Mouse (Mus musculus): ENCODE measurements around the gene Olfr810.

The Olfr810 gene

DNA sequence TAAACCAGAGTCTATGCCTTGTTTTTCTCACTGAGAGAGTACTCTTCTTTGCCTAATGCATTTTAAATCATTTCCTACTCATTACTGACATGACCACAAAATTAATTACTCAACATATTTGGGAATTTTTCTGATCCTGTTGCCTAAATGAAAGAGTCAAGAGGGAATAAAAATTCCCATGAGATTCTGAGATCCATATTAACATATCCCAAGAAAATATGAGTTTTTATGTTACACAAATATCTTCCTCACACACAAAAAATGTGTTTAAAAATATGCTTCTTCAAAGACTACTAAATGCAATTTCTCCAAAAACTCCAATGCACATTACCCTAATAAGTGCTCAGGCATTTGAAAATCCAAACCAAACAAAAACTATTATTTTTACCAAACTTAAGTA, at the start of gene Olfr810:
Gene Olfr810, minus strand, starts transcription at position 101 of the 400 bp plus-strand sequence.
- no peak for ATAC-seq (ENCODE audit: insufficient number of reproducible peaks, low FRiP score, low TSS enrichment)

DNA sequence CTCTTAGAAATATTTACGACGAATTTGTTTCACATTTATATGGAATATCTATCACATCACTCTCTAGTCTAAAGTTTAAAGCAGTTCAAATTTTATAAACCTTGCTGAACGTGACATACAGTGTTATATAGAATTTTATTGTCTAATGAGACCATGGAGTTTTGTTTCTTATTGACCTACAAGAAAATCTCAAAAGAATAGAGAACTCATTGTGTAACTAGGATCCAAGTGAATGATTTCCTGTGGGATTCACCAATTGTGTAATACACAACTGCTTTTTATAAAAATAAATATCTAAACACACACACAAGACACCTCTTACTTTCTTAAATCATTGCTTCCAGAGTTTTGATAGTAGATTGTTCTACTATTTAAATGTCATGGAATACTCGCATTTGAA, 9.6 kb upstream of the Olfr810 start, which contains the start of gene Olfr811:
Gene Olfr811, minus strand, starts transcription at position 101 of the 400 bp plus-strand sequence.
- no peak for ATAC-seq (ENCODE audit: insufficient number of reproducible peaks, low FRiP score, low TSS enrichment)

DNA sequence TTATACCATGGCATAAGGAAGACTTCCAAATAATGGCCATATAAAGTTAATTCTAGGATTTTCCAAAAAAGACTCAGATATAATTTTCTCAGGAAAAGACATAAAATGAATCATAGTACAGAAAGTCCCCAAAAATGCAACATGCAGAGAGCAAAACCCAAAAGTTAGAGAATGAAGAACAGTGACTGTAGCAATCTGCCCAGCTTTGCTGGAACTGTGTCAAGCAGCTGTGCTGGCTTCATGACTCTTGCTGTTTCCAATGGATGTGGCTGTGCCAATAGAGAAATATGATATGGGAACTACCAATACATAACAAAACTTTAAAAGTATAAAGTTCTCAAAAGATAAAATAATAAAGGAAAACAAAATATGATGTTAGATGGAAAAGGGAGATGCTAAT, 16.6 kb downstream of the Olfr810 start:
- ATAC-seq (ENCODE audit: insufficient number of reproducible peaks, low FRiP score, low TSS enrichment) = no peak

DNA sequence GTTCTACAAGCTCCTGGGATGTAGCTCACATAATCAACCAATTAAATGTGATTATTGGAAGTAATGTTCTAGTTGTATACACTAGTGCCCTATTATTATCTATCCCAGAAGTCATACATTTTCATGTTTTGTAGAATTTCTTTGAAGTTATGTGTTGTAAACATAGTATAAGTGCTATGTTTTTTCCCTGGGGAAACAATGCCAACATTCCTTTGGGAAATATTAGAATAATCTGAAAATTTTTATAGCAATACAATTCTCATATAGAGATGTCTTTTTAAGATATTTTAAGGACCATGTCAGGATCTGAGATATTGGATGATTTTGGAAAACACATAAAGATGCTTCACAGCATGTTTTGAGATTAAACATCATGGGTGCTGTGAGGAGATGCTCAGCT, 20.4 kb downstream of the Olfr810 start, which contains the start of gene Olfr809:
Gene Olfr809, plus strand, starts transcription at position 301 of the 400 bp plus-strand sequence.
- no peak for ATAC-seq (ENCODE audit: insufficient number of reproducible peaks, low FRiP score, low TSS enrichment)

DNA sequence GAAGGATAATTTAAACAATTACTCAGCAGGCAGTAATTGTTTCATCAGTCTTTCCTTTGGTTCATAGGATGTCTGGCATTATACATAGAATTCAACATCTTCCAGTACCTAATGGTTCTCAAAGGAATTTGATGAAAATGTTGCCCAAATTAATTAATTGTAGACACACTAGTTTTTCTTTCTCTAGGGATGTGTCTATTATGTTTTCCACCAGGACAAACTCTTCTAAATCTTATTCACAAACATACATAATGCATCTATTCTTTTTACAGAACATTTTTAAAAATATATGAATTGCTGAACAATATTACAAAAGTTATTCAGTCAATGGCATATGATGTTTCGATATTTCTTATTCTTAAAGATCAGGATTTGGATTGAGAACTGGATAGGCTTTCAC, 29.5 kb downstream of the Olfr810 start, which contains the start of gene Olfr808:
Gene Olfr808, plus strand, starts transcription at position 301 of the 400 bp plus-strand sequence.
- no peak for ATAC-seq (ENCODE audit: insufficient number of reproducible peaks, low FRiP score, low TSS enrichment)

DNA sequence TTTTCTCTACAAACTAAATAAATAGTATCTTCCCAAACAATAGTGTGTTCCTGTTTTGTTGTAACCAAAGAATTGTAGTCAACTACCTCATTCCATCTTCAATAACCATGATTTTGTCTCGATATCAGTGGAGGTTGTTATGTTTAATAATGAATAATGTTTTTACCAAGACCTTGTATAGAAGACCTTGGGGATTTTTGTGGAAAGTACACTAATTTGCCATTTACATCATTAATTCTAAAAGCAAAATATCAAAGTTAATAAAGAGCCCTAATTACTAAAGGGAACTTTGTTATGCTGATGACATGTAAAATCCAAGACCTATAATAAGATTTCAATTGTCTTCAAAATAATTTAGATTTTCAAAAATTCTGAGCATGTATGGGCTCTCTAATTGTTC, 37.0 kb downstream of the Olfr810 start, which contains the start of gene Olfr807:
Gene Olfr807, minus strand, starts transcription at position 101 of the 400 bp plus-strand sequence.
- no peak for ATAC-seq (ENCODE audit: insufficient number of reproducible peaks, low FRiP score, low TSS enrichment)

DNA sequence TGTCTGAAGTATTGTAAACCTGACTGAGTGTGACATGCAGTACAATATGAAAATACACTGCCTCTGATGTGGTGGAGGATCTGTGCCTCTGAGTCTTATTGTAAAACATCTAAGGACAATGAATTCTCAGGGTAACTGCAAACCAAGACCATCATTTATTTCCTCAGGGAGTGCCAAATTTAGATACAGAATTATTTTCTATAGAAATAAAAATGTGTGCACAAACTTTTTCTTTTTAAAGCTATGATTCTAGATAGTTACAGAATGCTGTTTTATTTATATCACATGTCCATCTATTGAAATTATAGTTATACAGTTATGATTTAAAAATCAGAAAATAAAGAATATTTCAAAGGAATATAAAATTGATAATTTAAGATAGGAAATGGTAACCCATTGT, 52.9 kb downstream of the Olfr810 start, which contains the start of gene Olfr806:
Gene Olfr806, minus strand, starts transcription at position 101 of the 400 bp plus-strand sequence.
- ATAC-seq (ENCODE audit: insufficient number of reproducible peaks, low FRiP score, low TSS enrichment) = no peak
